Mouse (Mus musculus) liver, embryonic 14 days (tissue): Measurements from ENCODE around the gene Dmrtc1b. TPM values are rescaled to one million over a fixed set of nuclear protein-coding genes. Genes with fewer than 3 reads are reported as not detected.

ENCODE experiments used
- polyA plus RNA-seq: library from polyadenylated mRNA; depleted of rRNA; stranded (reverse); fragments of >200 nt; gene quantifications from 2 replicates; pipeline ENCODE4 v1.2.3, GENCODE M21; 2012; rRNA removed

Dmrtc1b gene
- polyA plus RNA-seq: not detected in 2 replicates

DNA sequence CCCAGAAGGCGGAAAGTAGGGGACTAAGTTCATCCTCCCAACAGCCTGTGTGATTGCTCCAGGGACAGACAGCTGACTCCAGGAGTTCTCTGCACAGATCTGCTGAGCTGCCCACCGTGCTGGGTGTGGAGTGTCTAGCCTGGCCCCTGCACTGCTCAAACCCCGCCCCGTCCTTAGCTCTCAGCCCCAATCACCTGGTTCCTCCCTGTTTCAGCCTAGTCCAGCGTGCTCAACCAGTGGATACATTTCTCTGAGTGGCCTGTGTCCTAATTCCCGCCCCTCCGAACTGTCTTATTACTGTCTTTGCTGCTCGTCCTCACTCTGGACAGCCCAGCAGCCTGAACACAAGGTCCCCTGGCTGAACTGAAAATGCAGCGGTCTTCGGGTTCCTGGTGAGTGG is at the start of gene Dmrtc1b, which contains the start of gene Gm9112:
Dmrtc1b (plus strand) TSS at position 331 of the 400 bp plus-strand sequence.
Gm9112 (minus strand) TSS at position 101 of the 400 bp plus-strand sequence.

DNA sequence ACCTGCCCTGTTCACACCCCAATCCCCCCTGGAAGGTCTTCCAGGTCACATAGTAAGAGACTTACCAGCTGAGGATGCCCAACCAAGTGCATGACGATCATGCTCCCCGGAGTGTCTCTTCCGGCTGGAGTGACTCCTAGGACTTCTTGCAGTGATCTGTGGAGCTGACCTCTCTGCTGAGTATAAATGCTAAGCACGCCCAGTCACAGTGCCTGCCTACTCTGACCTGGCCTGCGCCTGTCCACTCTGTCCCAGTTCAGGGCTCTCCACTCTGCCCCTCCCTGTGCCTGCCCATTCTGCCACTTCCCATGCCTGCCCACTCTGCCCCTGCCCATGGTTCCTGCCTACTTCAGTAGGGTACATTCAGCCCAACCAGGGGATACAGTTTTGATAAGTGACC is 20.8 kb upstream of the Dmrtc1b start, which contains the start of gene Gm3880:
Gm3880 (minus strand) TSS at position 101 of the 400 bp plus-strand sequence.

Other genes with a start within 250 kb of the Dmrtc1b start
- gene Hdac8, start 202.5 kb upstream of the Dmrtc1b start, polyA plus RNA-seq: 2.0 and 2.4 TPM in 2 replicates
- gene Phka1, start 63.6 kb upstream of the Dmrtc1b start, polyA plus RNA-seq: 0.78 and 0.85 TPM in 2 replicates
- gene Gm3880, start 20.9 kb upstream of the Dmrtc1b start, polyA plus RNA-seq: not detected in 2 replicates
- not detected in 2 replicates for gene Gm9112, start 230 bp upstream of the Dmrtc1b start, polyA plus RNA-seq
- not detected in 2 replicates for gene Dmrtc1c1, start 95.1 kb downstream of the Dmrtc1b start, polyA plus RNA-seq
- not detected in 2 replicates for gene Dmrtc1c2, start 146.8 kb downstream of the Dmrtc1b start, polyA plus RNA-seq
- not detected in 2 replicates for gene 1700031F05Rik, start 160.1 kb downstream of the Dmrtc1b start, polyA plus RNA-seq
- gene Dmrtc1a, start 200.8 kb downstream of the Dmrtc1b start, polyA plus RNA-seq: 0.03 TPM in 1 of 2 replicates, not detected in the other
- not detected in 2 replicates for gene 1700011M02Rik, start 201.0 kb downstream of the Dmrtc1b start, polyA plus RNA-seq
- gene 1700018G05Rik, start 220.5 kb downstream of the Dmrtc1b start, polyA plus RNA-seq: not detected in 2 replicates